Mouse (Mus musculus): Measurements from ENCODE around the gene Mgme1.

DNA sequence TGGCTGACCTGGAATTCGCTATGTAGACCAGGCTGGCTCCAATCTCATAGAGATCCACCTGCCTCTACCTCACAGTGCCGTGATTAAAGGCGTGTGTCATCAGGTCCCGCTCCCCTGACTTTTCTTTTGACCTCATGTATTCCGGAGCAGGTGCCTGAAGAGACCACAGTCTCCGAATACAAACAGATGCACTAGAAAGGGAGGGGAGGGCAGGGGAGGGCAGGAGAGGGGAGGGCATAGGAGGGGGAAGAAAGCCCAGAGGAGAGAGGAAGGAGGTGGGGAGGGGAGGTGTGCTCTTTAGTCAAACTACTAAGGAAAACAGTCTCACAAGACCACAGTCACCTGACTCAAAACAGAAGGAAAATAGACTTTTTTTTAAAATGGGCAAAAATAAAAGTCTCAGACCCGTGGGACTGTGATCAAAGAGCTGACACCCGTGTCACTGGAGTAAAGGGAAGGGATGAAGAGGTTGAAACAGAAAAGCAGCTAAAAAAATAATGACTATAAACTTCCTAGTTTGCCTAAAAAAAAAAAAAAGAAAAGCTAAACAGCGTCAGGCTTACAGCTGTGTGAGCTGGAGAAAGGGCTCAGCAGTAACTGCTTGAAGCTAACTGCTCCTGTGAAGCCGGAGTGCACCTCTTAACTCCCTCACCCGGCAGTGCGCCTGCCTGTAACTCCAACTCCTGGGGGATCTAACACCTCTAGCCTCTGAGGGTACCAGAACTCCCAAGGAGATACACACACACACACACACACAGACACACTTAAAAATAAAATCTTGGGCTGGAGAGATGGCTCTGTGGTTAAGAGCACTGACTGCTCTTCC lies 41.7 kb upstream of the Mgme1 start:
- TF ChIP-seq POLR2A (IDR thresholded peaks at IDR 0.05; ENCODE audit: borderline replicate concordance, insufficient read depth, low read length) = no peak
- TF ChIP-seq CTCF (IDR thresholded peaks at IDR 0.05; ENCODE audit: borderline replicate concordance, insufficient read depth, low read depth, low read length) = no peak

Data from cerebellum, adult 2 months (tissue).